Mouse (Mus musculus): ENCODE data around the gene Rbp2. TPM values are rescaled to one million over a fixed set of nuclear protein-coding genes. Genes with fewer than 3 reads are reported as not detected.

Gene Rbp2
- polyA plus RNA-seq, 1 experiment from 2014 or later, result 168 TPM

DNA sequence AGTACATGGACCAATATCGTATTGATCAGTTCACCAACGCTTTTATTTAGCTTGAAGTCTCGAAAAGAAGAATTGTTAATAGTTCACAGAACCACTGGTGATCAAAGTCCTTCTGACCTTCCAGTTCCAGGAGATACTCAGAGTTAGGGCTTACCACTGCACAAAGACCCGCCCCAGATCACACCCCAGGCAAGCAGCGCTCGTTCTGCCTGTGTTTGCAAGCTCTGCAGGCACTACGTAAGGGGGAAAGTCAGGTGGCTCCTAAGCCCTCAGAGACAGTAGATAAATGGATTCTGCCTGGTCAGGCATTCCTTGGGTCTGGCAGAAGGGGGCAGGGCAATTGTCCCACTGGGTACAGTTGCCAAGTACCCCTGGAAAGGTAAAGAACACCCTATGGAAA is 895 bp upstream of the Rbp2 start:
- Histone ChIP-seq H3K36me3 (ENCODE audit: control insufficient read depth, insufficient read depth, low read length) (no peaks in the 10 kb centered on the region), H3K9me3 (replicated peaks; ENCODE audit: control insufficient read depth, low read length) (no peaks in the 10 kb centered on the region), H3K4me2 (ENCODE audit: low read depth, low read length) (no peak overlapping the region), H3K9ac (ENCODE audit: low read length) (no peak overlapping the region), H3K4me3 (replicated peaks; ENCODE audit: low read length) (no peak overlapping the region), H3K27ac (ENCODE audit: low read length) (no peak overlapping the region), H3K27me3 (ENCODE audit: control insufficient read depth, insufficient read depth, low read length) (no peaks in the 10 kb centered on the region), H3K4me1 (ENCODE audit: control insufficient read depth, insufficient read depth, low read length) (no peaks in the 10 kb centered on the region)
- no peak for ATAC-seq (ENCODE audit: insufficient read depth, low FRiP score)
- WGBS, result 64% methylated on average over 7 of the region's 7 CpGs

DNA sequence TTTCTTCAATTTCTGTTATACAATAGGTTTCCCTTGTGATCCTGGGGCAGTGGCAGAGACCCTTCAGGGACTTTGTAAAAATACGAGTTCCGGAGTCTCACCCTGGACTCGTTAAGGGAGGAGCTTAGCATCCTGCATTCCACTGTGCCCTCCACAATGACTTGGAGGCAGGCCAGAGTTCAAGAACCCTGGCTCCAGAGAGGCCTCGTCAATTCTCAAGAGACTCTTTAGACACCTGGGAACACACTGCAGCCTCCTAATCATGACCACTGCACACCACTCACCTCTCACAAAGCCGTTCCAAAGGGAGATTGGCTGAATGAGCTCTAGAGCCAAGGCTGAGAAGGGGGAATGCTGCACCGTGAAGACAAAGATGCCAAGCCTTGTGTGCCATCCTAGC is 1.4 kb downstream of the Rbp2 start:
- no peak for ATAC-seq (ENCODE audit: insufficient read depth, low FRiP score)
- Histone ChIP-seq H3K9me3 (replicated peaks; ENCODE audit: control insufficient read depth, low read length) (no peaks in the 10 kb centered on the region), H3K4me3 (replicated peaks; ENCODE audit: low read length) (no peak overlapping the region), H3K9ac (ENCODE audit: low read length) (no peak overlapping the region), H3K4me2 (ENCODE audit: low read depth, low read length) (no peak overlapping the region), H3K27me3 (ENCODE audit: control insufficient read depth, insufficient read depth, low read length) (no peaks in the 10 kb centered on the region), H3K27ac (ENCODE audit: low read length) (no peak overlapping the region), H3K36me3 (ENCODE audit: control insufficient read depth, insufficient read depth, low read length) (no peaks in the 10 kb centered on the region), H3K4me1 (ENCODE audit: control insufficient read depth, insufficient read depth, low read length) (no peaks in the 10 kb centered on the region)
- 58% methylated on average over 6 of the region's 6 CpGs for WGBS

DNA sequence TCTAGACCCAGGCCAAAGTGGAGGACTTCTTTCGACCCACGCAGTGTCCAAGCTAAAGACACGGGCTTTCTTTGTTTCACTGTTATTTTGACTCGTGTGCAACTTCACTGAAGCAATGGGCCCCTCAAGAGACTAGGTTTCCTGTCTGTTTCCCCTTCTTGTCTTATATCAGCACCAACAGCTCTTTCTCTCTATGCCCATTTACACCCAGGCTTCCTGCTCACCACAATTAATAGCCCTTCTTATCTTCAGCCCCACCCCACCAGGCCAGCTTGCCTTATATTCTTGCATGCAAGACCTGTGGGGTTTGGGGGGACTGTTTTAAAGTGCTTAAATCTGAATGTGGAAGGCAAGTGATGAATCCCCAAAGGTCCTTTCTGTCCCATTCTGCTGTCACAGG is 3.6 kb downstream of the Rbp2 start:
- Histone ChIP-seq H3K9me3 (replicated peaks; ENCODE audit: control insufficient read depth, low read length) (no peaks in the 10 kb centered on the region), H3K36me3 (ENCODE audit: control insufficient read depth, insufficient read depth, low read length) (no peaks in the 10 kb centered on the region), H3K9ac (ENCODE audit: low read length) (no peak overlapping the region), H3K27ac (ENCODE audit: low read length) (peak overlapping the region; percentile 67), H3K4me2 (ENCODE audit: low read depth, low read length) (0 out of 2 replicates have a peak overlapping the region, but pooled peaks have one; percentile 1), H3K4me1 (ENCODE audit: control insufficient read depth, insufficient read depth, low read length) (no peaks in the 10 kb centered on the region), H3K27me3 (ENCODE audit: control insufficient read depth, insufficient read depth, low read length) (no peaks in the 10 kb centered on the region), H3K4me3 (replicated peaks; ENCODE audit: low read length) (no peak overlapping the region)
- WGBS, result 69% methylated on average over 4 of the region's 4 CpGs
- no peak for ATAC-seq (ENCODE audit: insufficient read depth, low FRiP score)

DNA sequence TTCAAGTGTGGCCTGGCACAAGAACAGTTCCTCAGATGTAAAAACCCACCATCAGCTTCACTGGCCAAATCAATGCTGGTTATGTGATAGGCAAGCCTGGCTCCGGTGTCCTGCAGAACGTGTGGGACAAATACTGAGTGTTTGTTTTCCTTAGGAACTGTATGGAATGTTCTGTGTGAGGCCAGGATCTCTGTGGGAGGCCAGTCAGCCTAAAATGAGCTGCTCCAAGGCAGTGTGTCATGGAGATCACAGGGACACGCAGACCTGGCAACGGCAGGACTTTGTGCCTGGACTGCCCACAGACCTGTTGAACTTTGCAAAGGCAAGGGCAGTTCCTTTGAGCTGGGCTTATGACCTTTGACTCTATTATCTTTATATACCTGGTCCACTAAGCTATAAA is 4.2 kb downstream of the Rbp2 start:
- no peaks in the 10 kb centered on the region for H3K27me3 ChIP-seq (ENCODE audit: control insufficient read depth, insufficient read depth, low read length)
- H3K4me1 ChIP-seq (ENCODE audit: control insufficient read depth, insufficient read depth, low read length), result no peaks in the 10 kb centered on the region
- 30% methylated on average over 4 of the region's 4 CpGs for WGBS
- no peak overlapping the region for H3K4me3 ChIP-seq (replicated peaks; ENCODE audit: low read length)
- no peak overlapping the region for H3K9ac ChIP-seq (ENCODE audit: low read length)
- peak overlapping the region; percentile 67 for H3K27ac ChIP-seq (ENCODE audit: low read length)
- no peaks in the 10 kb centered on the region for H3K36me3 ChIP-seq (ENCODE audit: control insufficient read depth, insufficient read depth, low read length)
- no peak overlapping the region for H3K4me2 ChIP-seq (ENCODE audit: low read depth, low read length)
- H3K9me3 ChIP-seq (replicated peaks; ENCODE audit: control insufficient read depth, low read length), result no peaks in the 10 kb centered on the region
- peak; percentile 46; the same call in 1 of the 2 replicates for ATAC-seq (ENCODE audit: insufficient read depth, low FRiP score)

DNA sequence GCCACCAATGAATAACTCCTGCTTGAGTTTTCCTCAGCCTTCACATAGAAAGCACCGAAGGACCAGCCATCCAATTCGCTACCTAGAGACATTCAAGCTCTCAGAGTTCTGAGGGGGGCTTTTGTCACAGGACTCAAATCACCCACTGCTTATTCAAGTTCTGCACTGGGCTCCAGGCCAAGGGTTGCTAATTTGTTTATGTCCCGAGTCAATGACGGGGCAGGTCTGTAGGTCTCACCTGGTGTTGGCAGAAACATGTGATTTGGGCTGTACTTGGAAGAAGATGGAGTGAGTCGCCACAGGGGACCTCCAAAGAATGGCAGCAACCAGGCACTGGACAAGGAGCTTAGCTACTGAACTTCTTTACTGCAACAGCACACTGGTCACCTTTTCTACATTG is 5.2 kb downstream of the Rbp2 start:
- no peak overlapping the region for H3K4me2 ChIP-seq (ENCODE audit: low read depth, low read length)
- no peak overlapping the region for H3K9ac ChIP-seq (ENCODE audit: low read length)
- ATAC-seq (ENCODE audit: insufficient read depth, low FRiP score), result no peak
- H3K4me3 ChIP-seq (replicated peaks; ENCODE audit: low read length), result no peak overlapping the region
- peak overlapping the region; percentile 67; the same call in 1 of the 2 replicates for H3K27ac ChIP-seq (ENCODE audit: low read length)
- H3K9me3 ChIP-seq (replicated peaks; ENCODE audit: control insufficient read depth, low read length), result no peaks in the 10 kb centered on the region
- peaks cover 4% of the 10 kb centered on the region for H3K4me1 ChIP-seq (ENCODE audit: control insufficient read depth, insufficient read depth, low read length)
- no peaks in the 10 kb centered on the region for H3K27me3 ChIP-seq (ENCODE audit: control insufficient read depth, insufficient read depth, low read length)
- WGBS, result 73% methylated on average over 5 of the region's 5 CpGs
- no peaks in the 10 kb centered on the region for H3K36me3 ChIP-seq (ENCODE audit: control insufficient read depth, insufficient read depth, low read length)

DNA sequence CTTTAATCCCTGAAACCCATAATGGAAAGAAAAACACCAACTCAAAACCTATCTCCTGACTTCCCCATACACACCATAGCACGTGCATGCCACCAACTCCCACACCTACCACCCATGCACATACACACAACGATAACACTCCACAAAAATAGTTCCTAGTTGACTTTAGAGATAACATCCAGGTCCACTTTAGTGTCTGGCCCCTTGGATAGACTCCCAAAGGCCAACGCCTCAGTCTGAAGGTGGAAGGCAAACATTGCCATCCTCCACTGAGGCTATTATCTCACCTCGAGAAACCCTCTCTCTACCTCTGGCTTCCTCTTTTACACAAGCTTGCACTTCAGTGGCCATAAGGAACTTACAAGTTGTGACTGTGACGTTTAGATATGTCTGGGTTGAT is 6.3 kb downstream of the Rbp2 start:
- peak; percentile 34; the same call in 1 of the 2 replicates for ATAC-seq (ENCODE audit: insufficient read depth, low FRiP score)
- Histone ChIP-seq H3K9me3 (replicated peaks; ENCODE audit: control insufficient read depth, low read length) (no peaks in the 10 kb centered on the region), H3K27ac (ENCODE audit: low read length) (peak overlapping the region; percentile 84), H3K4me3 (replicated peaks; ENCODE audit: low read length) (no peak overlapping the region), H3K36me3 (ENCODE audit: control insufficient read depth, insufficient read depth, low read length) (no peaks in the 10 kb centered on the region), H3K4me1 (ENCODE audit: control insufficient read depth, insufficient read depth, low read length) (peaks cover 12% of the 10 kb centered on the region), H3K4me2 (ENCODE audit: low read depth, low read length) (no peak overlapping the region), H3K27me3 (ENCODE audit: control insufficient read depth, insufficient read depth, low read length) (no peaks in the 10 kb centered on the region), H3K9ac (ENCODE audit: low read length) (no peak overlapping the region)
- WGBS, result 64% methylated on average over 5 of the region's 5 CpGs

DNA sequence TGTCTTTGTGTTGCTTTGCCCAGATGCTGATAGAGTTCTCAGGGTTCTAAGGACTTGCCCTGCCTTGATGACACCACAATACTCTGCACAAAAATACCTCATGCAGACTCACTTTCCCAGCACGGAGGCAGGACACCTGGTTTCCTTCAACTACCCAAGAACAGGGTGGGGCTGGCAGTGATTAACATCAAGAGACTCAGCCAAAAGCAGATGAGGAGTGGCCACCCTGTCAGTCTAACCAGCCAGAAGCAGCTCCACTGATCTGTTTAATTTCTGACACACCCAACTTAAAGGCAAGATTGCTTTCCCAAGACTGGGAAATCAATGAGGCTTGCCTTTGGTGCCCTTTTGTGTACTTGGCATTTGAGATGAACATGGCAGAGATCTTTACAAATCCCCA is 6.9 kb downstream of the Rbp2 start:
- Histone ChIP-seq H3K27ac (ENCODE audit: low read length) (peak overlapping the region; percentile 84), H3K9me3 (replicated peaks; ENCODE audit: control insufficient read depth, low read length) (no peaks in the 10 kb centered on the region), H3K4me1 (ENCODE audit: control insufficient read depth, insufficient read depth, low read length) (peaks cover 18% of the 10 kb centered on the region), H3K27me3 (ENCODE audit: control insufficient read depth, insufficient read depth, low read length) (no peaks in the 10 kb centered on the region), H3K4me3 (replicated peaks; ENCODE audit: low read length) (no peak overlapping the region), H3K4me2 (ENCODE audit: low read depth, low read length) (no peak overlapping the region), H3K36me3 (ENCODE audit: control insufficient read depth, insufficient read depth, low read length) (no peaks in the 10 kb centered on the region), H3K9ac (ENCODE audit: low read length) (no peak overlapping the region)
- ATAC-seq (ENCODE audit: insufficient read depth, low FRiP score), result no peak
- WGBS, result 34% methylated on average over 1 of the region's 1 CpGs

DNA sequence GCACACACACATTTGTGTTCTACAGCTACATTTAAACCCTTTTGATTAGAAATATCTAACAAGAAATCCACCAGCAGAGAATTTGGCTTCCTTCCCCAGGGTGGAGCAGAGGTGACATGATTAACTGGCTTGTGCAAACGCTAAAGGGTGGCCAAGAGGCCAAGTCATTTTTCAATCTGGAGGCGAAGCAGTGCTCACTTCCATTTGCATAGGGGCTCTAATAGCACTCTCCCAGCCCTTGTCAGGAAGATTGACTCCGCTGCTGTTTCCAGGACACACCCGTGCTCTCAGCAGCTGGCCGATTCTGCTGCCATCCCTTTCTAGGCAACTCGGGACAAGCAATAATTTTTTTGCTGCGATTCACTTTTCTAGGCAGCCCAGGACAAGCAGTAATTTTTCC is 11.2 kb downstream of the Rbp2 start:
- H3K4me1 ChIP-seq (ENCODE audit: control insufficient read depth, insufficient read depth, low read length), result peaks cover 30% of the 10 kb centered on the region
- 5% methylated on average over 7 of the region's 7 CpGs for WGBS
- peak overlapping the region; percentile 38 for H3K4me2 ChIP-seq (ENCODE audit: low read depth, low read length)
- 0 out of 2 replicates have a peak overlapping the region, but pooled peaks have one; percentile 5 for H3K9ac ChIP-seq (ENCODE audit: low read length)
- peak; percentile 77; the same call in 1 of the 2 replicates for ATAC-seq (ENCODE audit: insufficient read depth, low FRiP score)
- peak overlapping the region; percentile 89 for H3K27ac ChIP-seq (ENCODE audit: low read length)
- no peak overlapping the region; the same call in 1 of the 2 replicates for H3K4me3 ChIP-seq (replicated peaks; ENCODE audit: low read length)
- H3K9me3 ChIP-seq (replicated peaks; ENCODE audit: control insufficient read depth, low read length), result no peaks in the 10 kb centered on the region
- H3K36me3 ChIP-seq (ENCODE audit: control insufficient read depth, insufficient read depth, low read length), result no peaks in the 10 kb centered on the region
- no peaks in the 10 kb centered on the region for H3K27me3 ChIP-seq (ENCODE audit: control insufficient read depth, insufficient read depth, low read length)

DNA sequence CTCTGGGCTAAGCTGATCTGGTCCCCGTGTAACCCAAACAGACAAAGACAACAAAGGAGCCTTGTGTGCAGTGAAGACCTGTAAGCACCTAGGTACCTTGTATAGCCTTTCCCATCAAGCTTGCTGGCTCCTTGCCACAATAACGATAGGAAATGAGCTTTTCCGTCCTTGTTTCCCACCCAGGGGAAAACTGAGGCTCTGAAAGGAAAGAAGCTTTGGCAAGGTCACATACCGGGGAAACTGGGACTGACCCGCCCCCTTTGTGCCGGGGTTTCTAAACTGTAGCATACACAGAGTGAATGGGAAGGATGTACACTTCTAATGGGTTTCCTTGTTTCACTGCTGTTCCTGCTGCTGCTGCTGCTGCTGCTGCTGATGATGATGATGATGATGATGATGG is 12.1 kb downstream of the Rbp2 start:
- peaks cover 30% of the 10 kb centered on the region for H3K4me1 ChIP-seq (ENCODE audit: control insufficient read depth, insufficient read depth, low read length)
- H3K27me3 ChIP-seq (ENCODE audit: control insufficient read depth, insufficient read depth, low read length), result no peaks in the 10 kb centered on the region
- H3K9ac ChIP-seq (ENCODE audit: low read length), result peak overlapping the region; percentile 5; the same call in 1 of the 2 replicates
- H3K4me3 ChIP-seq (replicated peaks; ENCODE audit: low read length), result no peak overlapping the region
- H3K9me3 ChIP-seq (replicated peaks; ENCODE audit: control insufficient read depth, low read length), result no peaks in the 10 kb centered on the region
- H3K36me3 ChIP-seq (ENCODE audit: control insufficient read depth, insufficient read depth, low read length), result no peaks in the 10 kb centered on the region
- peak overlapping the region; percentile 38; the same call in 1 of the 2 replicates for H3K4me2 ChIP-seq (ENCODE audit: low read depth, low read length)
- ATAC-seq (ENCODE audit: insufficient read depth, low FRiP score), result no peak
- 25% methylated on average over 6 of the region's 6 CpGs for WGBS
- peak overlapping the region; percentile 89 for H3K27ac ChIP-seq (ENCODE audit: low read length)

All from stomach, embryonic 16.5 days (tissue).